ENCODE assay signal across 9 mouse cellular contexts in genomic region chr7:89891856-89892255, GRCm38 (mm10). TPM values are rescaled to one million over a fixed set of nuclear protein-coding genes. Genes with fewer than 3 reads are reported as not detected.
DNase-seq lines count a peak whose midpoint lies in the region; ATAC-seq and TF ChIP-seq lines count a peak whose summit lies in the region.
"Had no signal": no experiment of that assay in that cellular context is flagged by ENCODE, and none has a peak within 500 bp of the region (broad histone marks: within the 10 kb centered on the region; RNA-seq: fewer than 3 reads in every experiment).

No protein-coding gene starts in this region.

- in situ Hi-C loops in ES-E14 (cut with MboI; ENCODE audit: low sequenced_read_pairs in 2 of 2, unreplicated experiment in 2 of 2) = no loop called here

- no peak overlapping the region for H3K9ac ChIP-seq in ES-E14 (ENCODE audit: insufficient read depth, low read depth, low read length, poor library complexity, severe bottlenecking)

- no peaks in the 10 kb centered on the region for H3K36me3 ChIP-seq in ES-E14 (ENCODE audit: control insufficient read depth, insufficient read depth, low read length, poor library complexity, severe bottlenecking)

- H3K4me3 ChIP-seq in ES-E14 (ENCODE audit: insufficient read depth in 1 of 2, low read depth in 1 of 2, low read length in 2 of 2, poor library complexity in 1 of 2, severe bottlenecking in 1 of 2) = no peak overlapping the region

- H3K27ac ChIP-seq in ES-E14 (ENCODE audit: insufficient read depth, low read depth, low read length, poor library complexity, severe bottlenecking) = no peak overlapping the region

- peaks cover 0 to 2% of the 10 kb centered on the region in 2 experiments; a peak in 1 of 4 replicates for H3K4me1 ChIP-seq in ES-E14 (ENCODE audit: control insufficient read depth in 2 of 2, insufficient read depth in 2 of 2, low read length in 2 of 2, poor library complexity in 1 of 2)

- H3K9me3 ChIP-seq in ES-E14 (ENCODE audit: control insufficient read depth, insufficient read depth, low read depth, low read length) = no peaks in the 10 kb centered on the region

- DNase-seq in CD4-positive, CD25-positive, alpha-beta regulatory T cell, adult 2 months (ENCODE audit: low read depth, low spot score) = peak; percentile 16
- peak; percentile 45 for DNase-seq in kidney, postnatal 10 days
- DNase-seq in kidney, adult 11 months = no peak
- peak; percentile 51 for DNase-seq in ES-E14 (ENCODE audit: low read depth, low spot score)
- peak; percentile 19 for DNase-seq in induced T-regulatory cell, adult 2 months (ENCODE audit: low read depth)
- no peak for DNase-seq in layer of hippocampus, adult 18-20 months (ENCODE audit: low spot score in 2 of 2)
- no peak for DNase-seq in right cerebral cortex, postnatal 25 days
- DNase-seq: heart, adult 11 months had no signal

- no peak for ATAC-seq in CD4-positive, CD25-positive, alpha-beta regulatory T cell, adult 4 months

TF ChIP-seq in ES-E14, 5 proteins besides CTCF, POLR2A, EP300 and RAD21:
- TF ChIP-seq HCFC1 (IDR thresholded peaks at IDR 0.05; ENCODE audit: borderline replicate concordance, insufficient read depth, low read length) = no peak
- TF ChIP-seq ZC3H11A (IDR thresholded peaks at IDR 0.05; ENCODE audit: borderline replicate concordance, low read depth, low read length) = peak; percentile 45; the same call in 1 of the 2 replicates

RNA-seq across cellular contexts. Expression of gene Ccdc81, which starts 11.6 kb away (rescaled TPM):
- not detected for polyA plus RNA-seq in CD4-positive, CD25-positive, alpha-beta regulatory T cell, adult 4 months (2017; shearing (Covaris generic))
- 0.11 and 0.13 TPM in 2 replicates for total RNA-seq in ES-E14 (2012; rRNA removed)
- total RNA-seq in layer of hippocampus, adult 18-20 months (2021) = under 1 TPM; 0.84 to 0.91 TPM

RNA-seq across cellular contexts. Expression of gene Hikeshi, which starts 49.1 kb away (rescaled TPM):
- polyA plus RNA-seq in CD4-positive, CD25-positive, alpha-beta regulatory T cell, adult 4 months (2017; shearing (Covaris generic)) = 10 to 100 TPM; 72.1 to 83.5 TPM
- total RNA-seq in ES-E14 (2012; rRNA removed) = 117 and 127 TPM in 2 replicates
- total RNA-seq in layer of hippocampus, adult 18-20 months (2021) = 100 to 1,000 TPM in 1 of 2 experiments, 10 to 100 TPM in 1; 83.7 to 101 TPM

Comparison
In these comparisons a context has a peak if more than half of its experiments do, and no peak if none do; other contexts are left out.
1. DNase-seq: peak in CD4-positive, CD25-positive, alpha-beta regulatory T cell, adult 2 months (single experiment), kidney, postnatal 10 days (single experiment), ES-E14 (single experiment) and induced T-regulatory cell, adult 2 months (single experiment); none in kidney, adult 11 months (single experiment), layer of hippocampus, adult 18-20 months (0 of 2) and right cerebral cortex, postnatal 25 days (single experiment).